Mouse (Mus musculus): ENCODE results near the gene Acot10. TPM values are rescaled to one million over a fixed set of nuclear protein-coding genes. Genes with fewer than 3 reads are reported as not detected.

Acot10 gene
- not detected for polyA plus RNA-seq (2017; shearing (Covaris generic))

GRCm38 (mm10) chr15:20666650-20667049 is at the start of gene Acot10:
Gene Acot10, minus strand, starts transcription at chr15:20666750.

Other genes starting within 250 kb of the Acot10 start
- 0.11 TPM for gene Cdh12, start 217.5 kb downstream of the Acot10 start, polyA plus RNA-seq (2017; shearing (Covaris generic))

All from effector memory CD4-positive, alpha-beta T cell, adult 5 months (primary cell).